Mouse (Mus musculus): ENCODE measurements around the gene Cav1. TPM values are rescaled to one million over a fixed set of nuclear protein-coding genes. Genes with fewer than 3 reads are reported as not detected.

The Cav1 gene
- polyA plus RNA-seq, 1 experiment from 2014 or later, result 6.1 TPM

- no peak for ATAC-seq (ENCODE audit: insufficient read depth)
- no peaks in the 10 kb centered on the region for H3K36me3 ChIP-seq (replicated peaks)
- WGBS (ENCODE audit: insufficient replicate concordance), result 58% methylated on average over 5 of the region's 5 CpGs
- H3K27ac ChIP-seq (replicated peaks), result no peak overlapping the region
- no peaks in the 10 kb centered on the region for H3K27me3 ChIP-seq
- no peak overlapping the region for H3K9ac ChIP-seq
- H3K9me3 ChIP-seq (replicated peaks), result no peaks in the 10 kb centered on the region
- H3K4me2 ChIP-seq, result no peak overlapping the region
- H3K4me3 ChIP-seq (replicated peaks), result no peak overlapping the region
- no peaks in the 10 kb centered on the region for H3K4me1 ChIP-seq (replicated peaks)
These were observed 68.2 kb downstream of the Cav1 start for GRCm38 (mm10) chr6:17374326-17374725.

DNA sequence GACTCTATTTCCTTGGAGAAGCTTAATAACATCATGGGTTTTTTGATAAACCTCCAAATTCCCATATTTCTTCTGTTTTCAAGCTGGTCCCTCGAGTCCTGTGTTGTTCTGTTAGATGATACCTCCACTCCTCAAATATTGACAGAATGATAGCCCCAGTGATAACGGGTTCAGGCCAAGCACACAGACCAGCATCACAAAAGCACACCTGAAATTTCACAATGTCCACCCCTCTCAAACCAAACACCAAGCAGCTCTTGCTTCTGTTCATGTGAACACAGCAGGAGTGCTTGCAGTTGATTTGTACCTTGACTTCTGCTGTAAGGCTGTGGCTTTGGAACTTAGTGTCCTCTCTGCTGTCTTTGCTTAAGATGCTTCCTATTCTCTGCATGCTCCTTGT, 71.2 kb downstream of the Cav1 start:
- no peaks in the 10 kb centered on the region for H3K27me3 ChIP-seq
- H3K36me3 ChIP-seq (replicated peaks), result no peaks in the 10 kb centered on the region
- H3K4me2 ChIP-seq, result no peak overlapping the region
- no peak overlapping the region for H3K9ac ChIP-seq
- 55% methylated on average over 2 of the region's 2 CpGs for WGBS (ENCODE audit: insufficient replicate concordance)
- ATAC-seq (ENCODE audit: insufficient read depth), result peak; percentile 71
- no peaks in the 10 kb centered on the region for H3K4me1 ChIP-seq (replicated peaks)
- 0 out of 2 replicates have a peak overlapping the region, but pooled peaks have one; percentile 14 for H3K27ac ChIP-seq (replicated peaks)
- no peaks in the 10 kb centered on the region for H3K9me3 ChIP-seq (replicated peaks)
- H3K4me3 ChIP-seq (replicated peaks), result no peak overlapping the region

- no peaks in the 10 kb centered on the region for H3K9me3 ChIP-seq (replicated peaks)
- no peaks in the 10 kb centered on the region for H3K4me1 ChIP-seq (replicated peaks)
- H3K36me3 ChIP-seq (replicated peaks), result no peaks in the 10 kb centered on the region
- H3K4me3 ChIP-seq (replicated peaks), result no peak overlapping the region
- ATAC-seq (ENCODE audit: insufficient read depth), result no peak
- H3K4me2 ChIP-seq, result no peak overlapping the region
- H3K27ac ChIP-seq (replicated peaks), result no peak overlapping the region
- no peak overlapping the region for H3K9ac ChIP-seq
- no peaks in the 10 kb centered on the region for H3K27me3 ChIP-seq
- 62% methylated on average over 3 of the region's 3 CpGs for WGBS (ENCODE audit: insufficient replicate concordance)
These were observed 74.0 kb downstream of the Cav1 start for GRCm38 (mm10) chr6:17380102-17380501.

DNA sequence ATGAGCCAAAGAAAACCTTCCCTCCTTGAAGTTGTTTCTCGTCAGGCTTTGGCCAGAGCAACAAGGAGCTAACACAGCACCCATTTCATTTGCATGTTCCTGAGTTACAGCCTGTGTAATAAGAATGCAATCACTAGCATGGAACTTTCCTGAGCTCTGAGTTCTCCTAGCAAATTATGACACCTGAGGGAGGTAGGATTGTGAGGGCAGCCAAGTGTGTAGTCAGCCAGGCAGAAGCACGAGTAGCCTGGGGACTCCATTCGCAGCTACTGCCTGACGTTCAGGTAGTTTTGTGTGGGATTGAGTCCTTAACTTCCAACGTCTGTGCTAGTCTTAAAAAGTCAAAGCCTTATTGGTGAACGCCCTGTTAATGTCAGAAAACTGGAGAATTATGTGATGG, 75.6 kb downstream of the Cav1 start:
- no peaks in the 10 kb centered on the region for H3K36me3 ChIP-seq (replicated peaks)
- H3K4me2 ChIP-seq, result no peak overlapping the region
- H3K4me1 ChIP-seq (replicated peaks), result no peaks in the 10 kb centered on the region
- H3K27ac ChIP-seq (replicated peaks), result no peak overlapping the region
- H3K9ac ChIP-seq, result no peak overlapping the region
- no peaks in the 10 kb centered on the region for H3K27me3 ChIP-seq
- no peak overlapping the region for H3K4me3 ChIP-seq (replicated peaks)
- no peak for ATAC-seq (ENCODE audit: insufficient read depth)
- WGBS (ENCODE audit: insufficient replicate concordance), result 58% methylated on average over 6 of the region's 6 CpGs
- no peaks in the 10 kb centered on the region for H3K9me3 ChIP-seq (replicated peaks)

GRCm38 (mm10) chr6:17385531-17385930, 79.4 kb downstream of the Cav1 start:
- Histone ChIP-seq H3K27me3 (no peaks in the 10 kb centered on the region), H3K9me3 (replicated peaks) (no peaks in the 10 kb centered on the region), H3K4me2 (no peak overlapping the region), H3K9ac (no peak overlapping the region), H3K4me3 (replicated peaks) (no peak overlapping the region), H3K4me1 (replicated peaks) (no peaks in the 10 kb centered on the region), H3K36me3 (replicated peaks) (no peaks in the 10 kb centered on the region), H3K27ac (replicated peaks) (no peak overlapping the region)
- 6% methylated on average over 5 of the region's 5 CpGs for WGBS (ENCODE audit: insufficient replicate concordance)
- ATAC-seq (ENCODE audit: insufficient read depth), result no peak

DNA sequence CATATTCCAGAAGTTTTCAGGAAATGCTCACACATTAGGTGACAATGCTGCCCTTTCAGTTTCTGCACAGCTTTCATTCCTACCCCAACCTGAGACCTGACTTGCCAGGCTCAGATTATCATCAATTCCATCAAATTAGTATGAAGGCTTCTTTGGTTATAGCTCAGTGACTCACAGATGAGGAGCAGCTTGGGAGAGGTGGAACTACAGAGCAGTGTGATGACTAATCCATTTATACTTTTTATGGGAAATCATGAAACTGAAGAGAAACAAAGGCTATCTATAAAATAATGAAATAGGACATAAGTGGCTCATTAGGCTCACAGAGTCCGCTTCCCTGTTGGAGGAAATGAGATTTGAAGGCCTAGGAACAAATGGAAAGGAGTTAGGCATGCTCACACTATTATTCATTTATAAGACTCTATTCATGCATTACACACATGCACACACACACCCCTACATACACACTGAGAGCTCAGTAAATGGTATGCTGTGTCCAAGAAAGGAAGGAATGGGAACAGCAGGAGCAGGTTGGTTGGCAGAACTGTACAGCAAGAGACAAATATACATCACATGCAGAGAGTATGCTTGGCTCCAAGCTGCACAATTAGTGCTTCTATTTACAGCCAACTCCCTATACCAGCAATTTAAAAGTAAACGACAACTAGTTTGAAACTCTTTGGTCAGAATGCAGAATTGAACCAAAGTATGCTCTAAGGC, 82.0 kb downstream of the Cav1 start:
- H3K27me3 ChIP-seq, result no peaks in the 10 kb centered on the region
- ATAC-seq (ENCODE audit: insufficient read depth), result no peak
- 62% methylated on average over 2 of the region's 2 CpGs for WGBS (ENCODE audit: insufficient replicate concordance)
- no peak overlapping the region for H3K9ac ChIP-seq
- no peak overlapping the region for H3K27ac ChIP-seq (replicated peaks)
- H3K4me3 ChIP-seq (replicated peaks), result no peak overlapping the region
- H3K4me1 ChIP-seq (replicated peaks), result no peaks in the 10 kb centered on the region
- no peaks in the 10 kb centered on the region for H3K36me3 ChIP-seq (replicated peaks)
- no peak overlapping the region for H3K4me2 ChIP-seq
- no peaks in the 10 kb centered on the region for H3K9me3 ChIP-seq (replicated peaks)

Other genes with a start within 250 kb of the Cav1 start
- gene Tes, start 241.2 kb upstream of the Cav1 start, polyA plus RNA-seq (2015; fragmentation: Nextera tagmentation; extraction: Ambion mirVana), result 3.7 and 4.5 TPM in 2 replicates
- gene Cav2, start 25.1 kb upstream of the Cav1 start, polyA plus RNA-seq (2015; fragmentation: Nextera tagmentation; extraction: Ambion mirVana), result 2.8 and 2.9 TPM in 2 replicates
- 5.4 and 5.8 TPM in 2 replicates for gene Met, start 157.5 kb downstream of the Cav1 start, polyA plus RNA-seq (2015; fragmentation: Nextera tagmentation; extraction: Ambion mirVana)